In the genomic region with DNA sequence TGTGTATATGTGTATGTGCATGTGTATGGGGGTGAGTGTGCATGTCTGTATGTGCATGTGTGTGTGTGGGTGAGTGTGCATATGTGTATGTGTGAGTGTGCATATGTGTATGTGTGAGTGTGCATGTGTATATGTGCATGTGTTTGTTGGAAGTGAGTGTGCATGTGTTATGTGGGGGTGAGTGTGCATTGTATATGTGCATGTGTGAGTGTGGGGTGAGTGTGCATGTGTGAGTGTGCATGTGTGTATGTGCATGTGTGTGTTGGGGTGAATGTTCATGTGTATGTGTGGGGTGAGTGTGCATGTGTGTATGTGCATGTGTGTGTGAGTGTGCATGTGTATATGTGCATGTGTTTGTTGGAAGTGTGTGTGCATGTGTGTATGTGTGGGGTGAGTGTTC, we compare ENCODE assay signal across 35 mouse cellular contexts.
"Had no signal": no experiment of that assay in that cellular context is flagged by ENCODE, and none has a peak within 500 bp of the region (broad histone marks: within the 10 kb centered on the region; RNA-seq: fewer than 3 reads in every experiment).

No protein-coding gene starts in this region.

- H3K27me3 ChIP-seq: hindbrain, embryonic 12.5 days; hindbrain, embryonic 13.5 days; hindbrain, embryonic 15.5 days; intestine, embryonic 15.5 days; kidney, embryonic 15.5 days had no signal

- H3K9ac ChIP-seq: heart, embryonic 12.5 days; heart, embryonic 13.5 days; heart, embryonic 15.5 days; hindbrain, embryonic 12.5 days; hindbrain, embryonic 13.5 days; hindbrain, embryonic 14.5 days; hindbrain, embryonic 15.5 days; intestine, embryonic 15.5 days; kidney, embryonic 15.5 days had no signal

- H3K9me3 ChIP-seq: heart, embryonic 12.5 days; heart, embryonic 13.5 days; heart, embryonic 15.5 days; hindbrain, embryonic 10.5 days; hindbrain, embryonic 12.5 days; hindbrain, embryonic 13.5 days; hindbrain, embryonic 15.5 days; intestine, embryonic 15.5 days; kidney, embryonic 15.5 days had no signal

- H3K27ac ChIP-seq: heart, embryonic 13.5 days; heart, embryonic 15.5 days; hindbrain, embryonic 10.5 days; hindbrain, embryonic 12.5 days; hindbrain, embryonic 13.5 days; hindbrain, embryonic 14.5 days; hindbrain, embryonic 15.5 days; hindbrain, postnatal 0 days; intestine, embryonic 15.5 days; kidney, embryonic 15.5 days; kidney, postnatal 0 days; layer of hippocampus, adult 2 months; left cerebral cortex, adult 2 months had no signal

- DNase-seq: heart, postnatal 10 days; heart, postnatal 14 days; heart, postnatal 36 days; heart, postnatal 4 days; kidney, adult 11 months; kidney, adult 18-20 months; kidney, adult 2 months; kidney, adult 8-10 months; kidney, adult 9 months; kidney, postnatal 10 days; kidney, postnatal 14 days; kidney, postnatal 25 days; kidney, postnatal 36 days; kidney, postnatal 4 days; layer of hippocampus, adult 9-11 months; layer of hippocampus, postnatal 36 days had no signal

- H3K4me1 ChIP-seq: hindbrain, embryonic 12.5 days; hindbrain, embryonic 15.5 days; intestine, embryonic 15.5 days had no signal

- H3K36me3 ChIP-seq: heart, embryonic 12.5 days; heart, embryonic 13.5 days; heart, embryonic 15.5 days; hindbrain, embryonic 10.5 days; hindbrain, embryonic 12.5 days; hindbrain, embryonic 13.5 days; hindbrain, embryonic 15.5 days; intestine, embryonic 15.5 days; kidney, embryonic 15.5 days had no signal

- H3K4me3 ChIP-seq: heart, embryonic 12.5 days; heart, embryonic 13.5 days; heart, embryonic 15.5 days; hindbrain, embryonic 10.5 days; hindbrain, embryonic 12.5 days; hindbrain, embryonic 13.5 days; hindbrain, embryonic 15.5 days; intestine, embryonic 15.5 days; kidney, embryonic 15.5 days; layer of hippocampus, adult 2 months; left cerebral cortex, adult 2 months had no signal

- H3K4me2 ChIP-seq: heart, embryonic 11.5 days; heart, embryonic 12.5 days; heart, embryonic 13.5 days; heart, embryonic 15.5 days; hindbrain, embryonic 12.5 days; hindbrain, embryonic 13.5 days; hindbrain, embryonic 14.5 days; hindbrain, embryonic 15.5 days; intestine, embryonic 15.5 days; kidney, embryonic 15.5 days had no signal

- ATAC-seq: hindbrain, embryonic 16.5 days; hindbrain, postnatal 0 days; inflammation-experienced regulatory T-cells, adult 6 months; intestine, embryonic 15.5 days; intestine, embryonic 16.5 days; intestine, postnatal 0 days had no signal
